Mouse (Mus musculus) lung, postnatal 0 days (tissue): ENCODE measurements at regions not wholly inside any gene's neighbourhood (a gene's known extent, or its start where the extent isn't known, plus 50 kb on each side); places are given as distances from the start of the nearest gene placed in this dataset.

ENCODE experiments used
- ATAC-seq: fragments of 200-750 bp; cut with Nextera tagmentation; 2 replicates; pipeline ENCODE4 v1.8.0; 2017; ENCODE audit warnings: moderate library complexity
- DNase-seq: peaks from one replicate; pipeline ENCODE4 v3.0.0-alpha.2; 2016; ENCODE audit warnings: low spot score
- H3K27ac ChIP-seq: fragments of 300-500 bp; sonication (generic); 2 replicates; pipeline ENCODE4 v1.5.1; 2014; ENCODE audit warnings: antibody characterized with exemption, mild to moderate bottlenecking, low read length, mixed read lengths
- H3K27me3 ChIP-seq: fragments of 300-500 bp; sonication (generic); replicated peaks from 2 replicates; pipeline ENCODE4 v1.6.1; 2014; ENCODE audit warnings: low read length, mixed read lengths; ENCODE audit not compliant: insufficient read depth
- H3K36me3 ChIP-seq: fragments of 300-500 bp; sonication (generic); 2 replicates; pipeline ENCODE4 v1.6.1; 2014; ENCODE audit warnings: low read length, mixed read lengths; ENCODE audit not compliant: insufficient read depth
- H3K4me1 ChIP-seq: fragments of 300-500 bp; sonication (generic); 2 replicates; pipeline ENCODE4 v1.6.1; 2014; ENCODE audit warnings: antibody characterized with exemption, low read depth, low read length, mixed read lengths; ENCODE audit not compliant: insufficient read depth
- H3K4me2 ChIP-seq: fragments of 300-500 bp; sonication (generic); replicated peaks from 2 replicates; pipeline ENCODE4 v1.6.1; 2014; ENCODE audit warnings: low read depth, mild to moderate bottlenecking, low read length, moderate library complexity, mixed read lengths
- H3K4me3 ChIP-seq: fragments of 300-500 bp; sonication (generic); 2 replicates; pipeline ENCODE4 v1.5.1; 2014; ENCODE audit warnings: low read depth, low read length
- H3K9ac ChIP-seq: fragments of 300-500 bp; sonication (generic); replicated peaks from 2 replicates; pipeline ENCODE4 v1.6.1; 2014; ENCODE audit warnings: low read depth, mild to moderate bottlenecking
- H3K9me3 ChIP-seq: fragments of 300-500 bp; sonication (generic); 2 replicates; pipeline ENCODE4 v1.6.1; 2016; ENCODE audit warnings: low read length, mixed read lengths
- CTCF ChIP-seq: IDR thresholded peaks from 2 replicates; pipeline ENCODE4 v1.5.1; 2016; ENCODE audit warnings: antibody characterized with exemption, mild to moderate bottlenecking
- EP300 ChIP-seq: IDR thresholded peaks from 2 replicates; pipeline ENCODE4 v1.6.1; 2016; ENCODE audit warnings: antibody characterized with exemption, mild to moderate bottlenecking, control low read depth
- WGBS: fragments of 180-500 bp; shearing (Covaris S2); extraction: QIAGEN DNeasy Blood & Tissue Kit; methylation state at CpG from one replicate; pipeline ENCODE4 v1.1.7; 2014; 5-methylcytosine and 5-hydroxymethylcytosine counted together

DNA sequence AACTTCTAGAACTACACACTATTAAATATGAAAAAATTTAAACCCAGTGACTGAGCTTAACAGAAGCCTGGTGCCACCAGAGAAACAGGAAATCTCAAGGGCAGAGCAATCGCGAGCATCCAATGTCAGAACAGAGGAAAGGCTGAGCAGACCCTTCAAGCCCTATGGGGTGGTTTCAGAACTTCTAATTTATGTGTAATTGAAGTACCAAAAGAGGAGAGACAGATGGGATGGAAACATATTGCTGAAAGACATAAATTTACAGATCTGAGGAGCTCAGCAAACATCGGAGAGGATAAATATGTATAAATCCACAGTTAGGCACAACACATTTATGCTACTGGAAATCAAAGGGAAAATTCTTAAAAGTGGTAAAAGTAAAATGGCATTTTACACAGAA is 637.6 kb downstream of the Rwdd3 start:
- 76% methylated on average over 3 of the region's 3 CpGs for WGBS
- Histone ChIP-seq H3K9me3 (no peaks in the 10 kb centered on the region), H3K9ac (no peak overlapping the region), H3K4me2 (no peak overlapping the region), H3K4me1 (no peaks in the 10 kb centered on the region), H3K4me3 (no peak overlapping the region), H3K36me3 (no peaks in the 10 kb centered on the region), H3K27me3 (no peaks in the 10 kb centered on the region), H3K27ac (no peak overlapping the region)
- TF ChIP-seq EP300 = no peak
- no peak for DNase-seq
- ATAC-seq = no peak

DNA sequence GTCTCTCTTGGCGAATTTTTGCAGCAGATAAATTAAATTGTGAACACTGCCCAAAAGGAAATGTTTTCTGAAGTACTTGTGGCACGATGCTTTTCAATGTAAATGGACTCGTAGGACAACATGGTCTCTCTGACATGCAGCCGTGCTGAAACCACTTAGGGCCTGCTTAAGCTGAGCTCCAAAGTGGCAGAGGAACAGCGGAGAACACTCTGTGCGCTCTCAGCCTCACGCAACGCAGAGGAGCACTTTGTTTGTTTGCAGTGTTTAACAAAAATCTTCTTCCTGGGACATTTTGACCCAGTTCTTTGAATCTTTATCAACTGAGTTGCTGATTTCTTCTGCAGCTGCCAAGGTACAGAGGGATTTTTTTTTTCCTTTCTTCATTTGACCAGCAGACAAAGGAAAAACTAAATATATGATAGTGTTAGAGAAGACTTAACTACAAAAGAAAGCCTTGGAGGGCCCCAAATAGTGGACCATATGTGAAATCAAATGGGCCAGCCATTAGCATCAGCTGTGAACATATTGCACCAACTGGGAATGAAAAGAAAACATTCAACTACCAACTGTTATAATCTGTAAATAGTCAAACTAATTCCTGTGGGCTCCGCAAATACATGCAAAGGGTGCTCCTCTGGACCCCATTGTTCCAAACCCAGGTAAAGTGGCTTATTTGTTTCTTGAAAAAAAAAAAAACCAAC is 639.5 kb downstream of the Rwdd3 start:
- Histone ChIP-seq H3K9me3 (no peaks in the 10 kb centered on the region), H3K4me3 (no peak overlapping the region), H3K27ac (no peak overlapping the region), H3K4me1 (no peaks in the 10 kb centered on the region), H3K9ac (no peak overlapping the region), H3K4me2 (no peak overlapping the region), H3K36me3 (no peaks in the 10 kb centered on the region), H3K27me3 (no peaks in the 10 kb centered on the region)
- ATAC-seq (no peak), DNase-seq (no peak)
- 47% methylated on average over 9 of the region's 9 CpGs for WGBS
- no peak for TF ChIP-seq CTCF
- TF ChIP-seq EP300 = no peak

DNA sequence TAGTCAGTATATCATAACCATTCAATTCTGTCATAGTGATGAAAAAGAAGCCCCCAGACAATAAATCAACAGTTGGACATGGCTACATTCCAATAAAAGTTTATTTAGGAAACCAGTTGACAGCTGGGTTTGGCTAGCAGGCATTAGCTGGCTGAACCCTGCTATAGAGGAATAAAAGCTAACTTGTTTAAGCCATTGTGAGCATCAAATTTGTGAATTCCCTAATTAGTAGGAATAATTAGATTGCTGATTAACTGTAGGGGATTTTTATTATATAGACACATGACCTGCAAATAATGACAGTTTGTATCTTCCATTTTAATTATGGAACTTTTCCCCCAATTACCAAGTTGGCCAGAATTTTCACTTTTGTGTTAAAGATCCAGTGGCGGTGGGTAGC is 659.8 kb downstream of the Rwdd3 start:
- TF ChIP-seq EP300 = no peak

DNA sequence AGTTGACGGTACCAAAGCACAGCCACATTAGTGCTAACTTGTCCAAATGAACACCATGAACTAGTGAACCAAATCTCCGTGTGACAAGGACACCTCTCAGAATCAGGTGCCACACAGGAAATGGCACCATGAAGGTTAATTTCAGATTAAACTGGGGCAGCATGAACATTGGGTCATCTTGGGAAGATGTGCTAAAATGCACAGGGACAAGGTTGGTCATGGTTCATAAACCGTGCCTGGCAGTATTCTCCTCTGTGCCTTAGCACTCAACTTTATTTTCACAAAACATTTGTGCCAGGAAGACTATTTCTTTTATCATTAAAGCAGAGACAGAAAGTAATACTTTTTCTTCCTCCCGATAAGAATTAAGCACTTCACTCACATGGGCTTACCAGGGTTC is 672.6 kb downstream of the Rwdd3 start:
- H3K27me3 ChIP-seq = no peaks in the 10 kb centered on the region
- H3K4me1 ChIP-seq = no peaks in the 10 kb centered on the region
- no peaks in the 10 kb centered on the region for H3K36me3 ChIP-seq
- H3K27ac ChIP-seq = no peak overlapping the region
- ATAC-seq (no peak), DNase-seq (no peak)
- H3K4me2 ChIP-seq = no peak overlapping the region
- H3K4me3 ChIP-seq = no peak overlapping the region
- 81% methylated on average over 4 of the region's 4 CpGs for WGBS
- no peaks in the 10 kb centered on the region for H3K9me3 ChIP-seq
- TF ChIP-seq EP300 (no peak), CTCF (no peak)
- no peak overlapping the region for H3K9ac ChIP-seq

More for the DNA sequence above, 659.8 kb downstream of the Rwdd3 start:
- no peak overlapping the region for H3K9ac ChIP-seq
- H3K4me1 ChIP-seq = no peaks in the 10 kb centered on the region
- H3K9me3 ChIP-seq = no peaks in the 10 kb centered on the region
- no peak overlapping the region for H3K27ac ChIP-seq
- 95% methylated on average over 1 of the region's 1 CpGs for WGBS
- no peaks in the 10 kb centered on the region for H3K36me3 ChIP-seq
- H3K4me2 ChIP-seq = no peak overlapping the region
- no peak overlapping the region for H3K4me3 ChIP-seq
- no peaks in the 10 kb centered on the region for H3K27me3 ChIP-seq
- ATAC-seq = no peak
- no peak for DNase-seq

DNA sequence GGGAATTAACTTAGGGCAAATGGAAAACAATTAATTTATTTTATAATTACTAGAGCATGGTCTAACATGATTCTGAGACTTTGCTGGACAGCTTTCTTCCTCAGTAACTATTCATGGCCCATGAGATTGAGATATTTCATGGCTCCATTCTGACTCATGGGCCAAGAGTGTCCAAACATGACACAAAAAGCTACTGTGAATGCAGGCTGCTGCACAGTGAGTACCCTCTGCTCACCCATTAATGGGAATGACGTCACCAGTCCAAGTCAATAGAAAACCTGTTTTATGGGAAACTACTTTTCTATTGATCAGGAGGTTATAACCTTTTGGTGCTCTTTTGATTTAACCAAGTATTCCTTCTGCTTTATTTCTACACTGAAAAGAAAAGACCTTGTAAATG is 693.6 kb downstream of the Rwdd3 start:
- Histone ChIP-seq H3K36me3 (no peaks in the 10 kb centered on the region), H3K27ac (no peak overlapping the region), H3K9ac (no peak overlapping the region), H3K4me2 (no peak overlapping the region), H3K27me3 (no peaks in the 10 kb centered on the region), H3K9me3 (no peaks in the 10 kb centered on the region), H3K4me3 (no peak overlapping the region), H3K4me1 (no peaks in the 10 kb centered on the region)
- DNase-seq (no peak), ATAC-seq (no peak)
- 69% methylated on average over 1 of the region's 1 CpGs for WGBS
- TF ChIP-seq EP300 = no peak
- TF ChIP-seq CTCF = no peak

DNA sequence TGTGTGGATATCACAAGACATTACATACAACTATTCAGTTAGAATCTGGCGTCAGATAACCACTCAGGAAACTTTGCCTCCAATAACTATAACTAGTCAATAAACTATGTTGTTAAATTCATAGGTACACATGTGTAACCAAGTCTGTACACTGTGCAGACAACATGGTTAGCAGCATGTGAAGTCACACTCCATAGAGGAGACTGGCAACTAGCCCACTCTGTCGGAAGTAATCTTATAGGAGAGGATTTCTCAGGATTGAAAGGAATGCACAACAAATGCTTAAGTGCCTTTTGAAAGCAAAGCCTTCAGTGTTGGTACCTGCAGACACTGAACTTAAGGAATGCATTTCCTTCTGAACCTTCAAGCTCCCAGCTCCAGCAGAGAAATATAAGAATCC is 693.0 kb upstream of the Ptbp2 start:
- no peak for TF ChIP-seq EP300
- no peak for TF ChIP-seq CTCF
- H3K4me1 ChIP-seq = no peaks in the 10 kb centered on the region
- H3K27me3 ChIP-seq = no peaks in the 10 kb centered on the region
- 27% methylated on average over 2 of the region's 2 CpGs for WGBS
- no peaks in the 10 kb centered on the region for H3K36me3 ChIP-seq
- DNase-seq (peak; percentile 6), ATAC-seq (no peak; the same call in 1 of the 2 replicates)
- no peak overlapping the region for H3K27ac ChIP-seq
- H3K4me3 ChIP-seq = no peak overlapping the region
- no peak overlapping the region for H3K4me2 ChIP-seq
- no peak overlapping the region for H3K9ac ChIP-seq
- H3K9me3 ChIP-seq = no peaks in the 10 kb centered on the region

DNA sequence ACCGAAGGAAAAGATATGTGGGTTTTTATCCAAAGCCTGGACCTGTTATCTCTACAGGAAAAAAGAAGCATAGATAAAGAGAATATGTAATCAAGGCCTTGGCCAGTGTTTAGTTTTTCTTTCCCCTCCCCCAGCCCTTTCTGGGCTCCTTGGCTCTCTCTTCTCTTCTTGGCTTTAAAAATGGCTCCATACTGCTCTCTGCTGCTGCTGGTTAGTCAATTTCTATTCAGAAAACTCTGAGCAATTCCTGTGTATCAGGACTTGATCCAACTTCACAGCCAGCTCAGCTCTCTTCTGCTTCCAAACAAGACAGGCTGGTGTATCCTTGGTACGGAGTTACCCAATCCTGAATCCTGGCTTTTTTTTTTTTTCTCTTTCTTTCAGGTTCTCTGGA is 689.4 kb upstream of the Ptbp2 start:
- Histone ChIP-seq H3K4me1 (no peaks in the 10 kb centered on the region), H3K9me3 (no peaks in the 10 kb centered on the region), H3K27ac (no peak overlapping the region), H3K4me3 (no peak overlapping the region), H3K4me2 (no peak overlapping the region), H3K9ac (no peak overlapping the region), H3K36me3 (no peaks in the 10 kb centered on the region), H3K27me3 (no peaks in the 10 kb centered on the region)
- DNase-seq (peak; percentile 74), ATAC-seq (peak; percentile 71; the same call in 1 of the 2 replicates)
- TF ChIP-seq CTCF = peak; percentile 52
- TF ChIP-seq EP300 = peak; percentile 50
- 12% methylated on average over 2 of the region's 2 CpGs for WGBS
